Mouse (Mus musculus) gonadal fat pad, adult 2 months (tissue): ENCODE results near the gene Fam178b. TPM values are rescaled to one million over a fixed set of nuclear protein-coding genes. Genes with fewer than 3 reads are reported as not detected.

Source experiments
- DNase-seq: peaks from one replicate; pipeline ENCODE4 v3.0.0-alpha.2; 2012; ENCODE audit warnings: low read depth
- polyA plus RNA-seq: library from polyadenylated mRNA; depleted of rRNA; stranded (reverse); fragments of >200 nt; gene quantifications from 2 replicates; pipeline ENCODE4 v1.2.3, GENCODE M21; 2012; rRNA removed

Fam178b gene
- polyA plus RNA-seq, 1 experiment, result 10.5 TPM

GRCm38 (mm10) chr1:36524058-36524457 lies 158.9 kb downstream of the Fam178b start:
- no peak for DNase-seq

DNA sequence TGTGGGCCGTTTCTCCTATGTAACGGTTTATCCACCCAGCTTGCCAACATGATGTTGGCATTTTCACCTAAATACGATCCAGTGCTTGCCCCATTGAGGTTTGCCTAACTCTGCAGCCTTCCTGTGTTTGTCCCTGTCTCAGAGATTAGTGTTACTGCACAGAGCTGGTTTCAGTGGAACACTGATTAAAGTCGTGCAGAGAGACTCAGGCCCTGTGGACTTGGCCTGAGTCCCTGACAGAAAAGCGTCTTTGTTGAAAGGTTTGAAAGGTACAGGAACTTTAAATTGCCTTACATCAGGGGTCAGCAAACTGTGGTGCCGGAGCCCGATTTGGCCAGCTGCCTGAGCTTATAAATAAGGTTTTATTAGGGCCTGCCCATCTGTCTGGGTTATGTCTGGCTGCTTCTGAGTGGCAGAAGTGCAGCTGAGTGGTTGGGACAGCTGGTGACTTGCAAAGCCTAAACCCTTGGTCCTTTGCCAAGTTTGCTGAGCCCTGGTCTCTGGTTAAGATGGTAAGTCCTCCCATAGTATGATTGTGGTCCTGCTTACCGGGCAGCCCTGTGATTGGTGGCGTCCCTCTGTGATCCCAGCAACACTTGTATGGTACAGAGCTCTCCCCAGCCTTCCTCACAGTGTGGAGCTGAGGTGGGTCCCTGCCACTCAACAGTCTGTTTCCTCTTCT lies 159.5 kb downstream of the Fam178b start:
- no peak for DNase-seq

DNA sequence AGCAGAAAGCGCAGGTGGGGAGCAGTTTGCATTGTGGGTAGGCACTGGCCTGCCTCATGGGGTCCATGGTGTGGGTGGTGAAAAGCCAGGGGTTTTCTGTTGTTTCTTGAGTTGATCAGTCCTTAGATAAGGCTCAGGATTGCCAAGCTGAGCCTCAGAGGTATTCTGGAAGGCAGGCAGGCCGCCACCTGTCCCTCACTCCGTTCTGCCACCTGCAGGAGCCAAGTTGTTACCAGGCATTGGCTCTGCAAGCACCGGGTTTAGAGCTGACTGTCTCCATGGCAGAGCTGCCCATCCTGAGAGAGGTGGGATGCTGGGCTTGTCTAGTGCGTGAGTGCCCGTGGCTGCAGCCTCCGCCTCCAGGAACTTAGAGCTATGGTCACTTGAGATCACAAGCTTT lies 160.8 kb downstream of the Fam178b start:
- DNase-seq, result no peak

DNA sequence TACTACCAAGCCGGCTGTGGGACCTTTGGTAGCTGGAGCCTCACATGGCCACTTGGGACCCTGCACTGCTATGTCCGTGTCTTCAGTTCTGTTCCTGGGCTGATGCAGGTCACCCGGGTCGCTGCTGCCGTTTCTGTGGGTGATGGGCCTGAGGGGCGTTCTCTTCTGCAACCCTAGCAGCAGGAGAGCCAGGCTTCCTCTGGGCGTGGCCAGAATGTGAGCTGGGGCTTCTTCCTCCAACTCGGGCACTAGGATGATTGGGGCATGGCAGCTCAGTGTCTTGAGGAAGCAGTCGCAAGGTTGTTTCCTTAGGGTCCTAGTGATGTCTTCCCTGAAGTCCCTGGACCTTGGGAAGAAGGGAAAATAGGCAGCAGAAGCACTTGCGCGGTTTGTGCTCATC lies 163.4 kb downstream of the Fam178b start:
- no peak for DNase-seq

- no peak for DNase-seq
These were observed 164.7 kb downstream of the Fam178b start for GRCm38 (mm10) chr1:36518259-36518658.

GRCm38 (mm10) chr1:36513718-36514117 lies 169.3 kb downstream of the Fam178b start:
- DNase-seq, result no peak

DNA sequence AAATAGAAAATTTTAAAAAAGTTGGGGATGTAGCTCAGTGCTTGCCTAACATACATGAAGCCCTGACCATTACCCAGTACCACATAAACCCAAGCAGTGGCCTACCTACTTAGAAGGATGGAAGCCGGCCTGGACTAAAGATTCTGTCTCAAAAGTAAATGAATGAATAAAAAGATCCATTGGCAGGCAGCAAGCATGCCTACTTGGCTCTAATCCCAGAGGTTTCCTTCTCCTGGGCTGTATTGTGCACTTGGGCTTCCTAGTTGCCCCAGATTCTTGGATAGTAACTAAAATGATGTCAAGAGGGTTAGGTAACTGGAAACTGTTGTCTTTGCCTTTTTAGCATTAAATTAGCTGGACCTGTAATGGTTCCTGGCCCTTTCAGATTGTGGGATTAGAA lies 169.7 kb downstream of the Fam178b start:
- no peak for DNase-seq

DNA sequence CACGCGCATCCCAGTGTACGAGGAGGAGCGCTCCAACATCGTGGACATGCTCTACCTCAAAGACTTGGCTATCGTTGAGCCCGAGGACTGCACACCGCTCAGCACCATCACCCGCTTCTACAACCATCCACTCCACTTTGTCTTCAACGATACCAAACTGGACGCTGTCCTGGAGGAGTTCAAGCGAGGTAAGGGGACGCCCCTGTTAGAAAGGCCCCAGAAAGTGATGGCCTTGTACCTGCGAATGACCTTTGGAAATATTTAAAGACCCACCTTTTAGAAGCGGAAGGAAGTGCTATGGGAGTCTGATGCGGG lies 170.1 kb downstream of the Fam178b start:
- DNase-seq, result no peak

Other genes with a start within 250 kb of the Fam178b start
- gene Lman2l, start 237.9 kb downstream of the Fam178b start, polyA plus RNA-seq, result 18.6 and 19.3 TPM in 2 replicates
- 5.5 and 6.0 TPM in 2 replicates for gene Cnnm4, start 211.6 kb downstream of the Fam178b start, polyA plus RNA-seq
- 19.3 and 25.6 TPM in 2 replicates for gene Cnnm3, start 171.3 kb downstream of the Fam178b start, polyA plus RNA-seq
- gene Ankrd23, start 146.3 kb downstream of the Fam178b start, polyA plus RNA-seq, result 9.3 and 13.5 TPM in 2 replicates
- gene Gm42417, start 143.8 kb downstream of the Fam178b start, polyA plus RNA-seq, result not detected in 2 replicates
- gene Ankrd39, start 135.7 kb downstream of the Fam178b start, polyA plus RNA-seq, result 17.7 and 19.5 TPM in 2 replicates
- gene Sema4c, start 124.8 kb downstream of the Fam178b start, polyA plus RNA-seq, result 20.6 and 21.9 TPM in 2 replicates
- gene Cox5b, start 8.3 kb upstream of the Fam178b start, polyA plus RNA-seq, result 453 and 480 TPM in 2 replicates
- 0.11 TPM in 1 of 2 replicates, not detected in the other for gene 4933424G06Rik, start 27.0 kb upstream of the Fam178b start, polyA plus RNA-seq
- 102 and 123 TPM in 2 replicates for gene Actr1b, start 31.2 kb upstream of the Fam178b start, polyA plus RNA-seq
- gene Zap70, start 78.6 kb upstream of the Fam178b start, polyA plus RNA-seq, result 16.6 and 19.2 TPM in 2 replicates